Mouse (Mus musculus): ENCODE results near the gene Sh3gl2.

GRCm38 (mm10) chr4:85168001-85168400, 36.9 kb upstream of the Sh3gl2 start:
- TF ChIP-seq CTCF (IDR thresholded peaks at IDR 0.05; ENCODE audit: borderline replicate concordance, insufficient read depth, low read length) (no peak), POLR2A (IDR thresholded peaks at IDR 0.05; ENCODE audit: low read depth, low read length) (no peak)
